Mouse (Mus musculus) liver, adult 10 weeks (tissue): ENCODE results near the gene Dnah12. TPM values are rescaled to one million over a fixed set of nuclear protein-coding genes. Genes with fewer than 3 reads are reported as not detected.

Experiments
- polyA plus RNA-seq: library from polyadenylated mRNA; stranded (reverse); fragments of 350-450 nt; fragmentation: Illumina TruSeq; extraction: RNeasy Lipid Tissue Mini Kit (QIAGEN cat#74804); gene quantifications from one replicate; pipeline ENCODE4 v1.2.3, GENCODE M21; 2014; ENCODE audit warnings: low read depth, low replicate concordance

The Dnah12 gene
- polyA plus RNA-seq = 0.05 TPM

GRCm38 (mm10) chr14:26692974-26693373, at the start of gene Dnah12:
TSS of gene Dnah12 (plus strand) at chr14:26693274.

GRCm38 (mm10) chr14:26669292-26670073, 23.6 kb upstream of the Dnah12 start, which contains the start of gene Pde12:
TSS of gene Pde12 (minus strand) at chr14:26669883.

GRCm38 (mm10) chr14:26894392-26894791, 201.3 kb downstream of the Dnah12 start, which contains the start of gene Asb14:
TSS of gene Asb14 (plus strand) at chr14:26894557.

Other genes starting within 250 kb of the Dnah12 start
- gene Slmap, start 158.3 kb upstream of the Dnah12 start, polyA plus RNA-seq = 101 TPM
- 26.0 TPM for gene Dennd6a, start 119.4 kb upstream of the Dnah12 start, polyA plus RNA-seq
- 362 TPM for gene Arf4, start 55.2 kb upstream of the Dnah12 start, polyA plus RNA-seq
- gene Pde12, start 23.4 kb upstream of the Dnah12 start, polyA plus RNA-seq = 5.1 TPM
- not detected for gene Asb14, start 201.3 kb downstream of the Dnah12 start, polyA plus RNA-seq